Mouse (Mus musculus): ENCODE data around the gene Gm6351.
"Not testable (repeated sequence)": the region's sequence is repeated elsewhere in the genome, so short reads cannot be mapped to it uniquely, and the experiment has no call there.

Gm6351 gene

GRCm38 (mm10) chr5:94076085-94076484, at the start of gene Gm6351:
Gene Gm6351 (plus strand): TSS chr5:94076385.
- not testable (repeated sequence) for DNase-seq (ENCODE audit: low spot score)

- not testable (repeated sequence) for DNase-seq (ENCODE audit: low spot score)
These were observed 5.7 kb upstream of the Gm6351 start, which contains the start of gene BC061212 for GRCm38 (mm10) chr5:94070445-94070844. Gene BC061212 (minus strand): TSS chr5:94070545.
